Mouse (Mus musculus) mouse trophoblast stem cell (cell line): Measurements from ENCODE around the gene Ttc9b.

ENCODE experiments used
- in situ Hi-C, 2 experiments: fragments of 300-500 bp; cut with MseI, MboI; formaldehyde crosslinking; loops; 2 replicates in 1 of 2; 3 replicates in 1 of 2; pipeline ENCODE4 v1.15.1; 2025

Gene Ttc9b

GRCm38 (mm10) chr7:27687836-27688235, 34.1 kb downstream of the Ttc9b start:
- in situ Hi-C loops = no loop called here

DNA sequence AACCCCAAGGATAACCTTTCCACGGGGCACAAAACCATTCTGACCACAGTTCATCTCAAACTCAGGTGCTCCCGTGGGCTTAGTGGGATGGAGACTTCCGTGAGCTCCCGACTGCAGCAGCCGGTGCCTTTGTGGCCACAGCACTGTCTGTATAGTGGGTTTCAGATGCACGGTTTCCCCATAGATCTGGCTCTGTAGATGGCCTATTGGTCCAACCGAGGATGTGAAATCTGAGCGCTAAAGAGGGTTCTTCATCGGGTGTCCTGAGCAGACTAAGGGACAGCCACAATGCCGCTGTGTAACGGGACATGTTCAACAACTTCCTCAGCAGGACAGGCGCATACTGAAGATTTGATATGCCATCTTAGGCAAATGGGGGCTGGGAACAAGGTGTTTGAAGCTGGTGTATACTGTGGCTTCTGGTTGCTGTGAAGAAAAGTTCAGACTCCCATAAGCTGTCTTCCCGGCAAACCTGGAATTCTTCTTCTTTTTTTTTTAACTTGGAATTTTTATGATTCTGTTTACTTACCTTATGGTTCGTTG, 34.6 kb downstream of the Ttc9b start:
- in situ Hi-C loops = no loop called here

DNA sequence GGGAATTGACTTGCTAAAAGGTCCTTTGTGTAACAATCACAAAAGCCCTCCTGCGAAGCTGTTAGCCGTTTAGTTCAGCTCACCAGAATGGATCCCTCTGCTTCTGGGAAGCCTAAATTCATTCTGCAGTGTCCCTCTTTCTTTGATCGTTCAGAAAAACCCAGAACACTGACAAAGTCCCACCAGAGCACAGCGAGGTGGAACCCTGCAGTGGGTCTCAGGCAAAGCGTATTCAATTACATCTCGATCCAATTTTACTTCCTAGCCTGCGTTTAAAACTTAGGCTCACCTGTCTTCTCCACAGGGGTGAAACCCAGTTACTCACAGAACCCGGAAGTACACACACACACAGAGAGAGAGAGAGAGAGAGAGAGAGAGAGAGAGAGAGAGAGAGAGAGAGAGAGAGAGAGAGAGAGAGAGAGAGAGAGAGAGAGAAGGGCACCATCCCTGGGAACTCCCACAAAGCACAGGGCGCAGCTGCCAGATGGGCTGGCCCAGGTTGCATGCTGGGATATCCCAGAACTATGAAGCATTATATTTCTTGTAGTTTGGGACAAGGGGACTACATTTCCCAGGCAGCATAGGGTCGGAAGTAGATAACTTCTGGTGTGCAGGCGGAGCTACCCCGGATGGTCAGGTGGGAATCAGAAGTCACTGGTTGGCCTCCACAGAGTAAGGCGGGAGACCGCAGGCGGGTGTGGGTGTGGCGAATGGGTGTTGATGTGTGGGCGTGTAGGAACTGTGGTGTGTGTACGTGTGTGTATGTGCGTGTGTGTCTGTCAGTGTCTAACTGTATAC, 35.3 kb downstream of the Ttc9b start, which contains the start of gene Zfp607b:
Gene Zfp607b (plus strand): TSS at position 526 of the 798 bp plus-strand sequence.
- in situ Hi-C loops = no loop called here

- in situ Hi-C loops = no loop called here
Observed at GRCm38 (mm10) chr7:27691076-27691475, 37.4 kb downstream of the Ttc9b start.

- in situ Hi-C loops = no loop called here
Observed at GRCm38 (mm10) chr7:27696711-27697110, 43.0 kb downstream of the Ttc9b start.
